Mouse (Mus musculus) liver, postnatal 0 days (tissue): ENCODE data around the gene Nova1. TPM values are rescaled to one million over a fixed set of nuclear protein-coding genes. Genes with fewer than 3 reads are reported as not detected.

ENCODE experiments used
- ATAC-seq: fragments of 200-750 bp; cut with Nextera tagmentation; 2 replicates; pipeline ENCODE4 v1.8.0; 2017; ENCODE audit warnings: mild to moderate bottlenecking, moderate library complexity
- DNase-seq: peaks from one replicate; pipeline ENCODE4 v3.0.0-alpha.2; 2016
- H3K27ac ChIP-seq: fragments of 300-500 bp; sonication (generic); 2 replicates; pipeline ENCODE4 v1.5.1; 2014; ENCODE audit warnings: antibody characterized with exemption, moderate library complexity, mild to moderate bottlenecking, low read depth
- H3K27me3 ChIP-seq: fragments of 300-500 bp; sonication (generic); 2 replicates; pipeline ENCODE4 v1.6.1; 2014; ENCODE audit warnings: low read length, control low read depth, mixed read lengths; ENCODE audit not compliant: insufficient read depth
- H3K36me3 ChIP-seq: fragments of 300-500 bp; sonication (generic); replicated peaks from 2 replicates; pipeline ENCODE4 v1.6.1; 2014; ENCODE audit warnings: mild to moderate bottlenecking, control low read depth, low read length, moderate library complexity, mixed read lengths; ENCODE audit not compliant: insufficient read depth
- H3K4me1 ChIP-seq: fragments of 300-500 bp; sonication (generic); 2 replicates; pipeline ENCODE4 v1.6.1; 2014; ENCODE audit warnings: antibody characterized with exemption, mild to moderate bottlenecking, control low read depth; ENCODE audit not compliant: insufficient read depth
- H3K4me2 ChIP-seq: fragments of 300-500 bp; sonication (generic); 2 replicates; pipeline ENCODE4 v1.6.1; 2014; ENCODE audit warnings: low read depth, mild to moderate bottlenecking, low read length, moderate library complexity, mixed read lengths
- H3K4me3 ChIP-seq: fragments of 300-500 bp; sonication (generic); 2 replicates; pipeline ENCODE4 v1.5.1; 2014; ENCODE audit warnings: low read depth, low read length
- H3K9ac ChIP-seq: fragments of 300-500 bp; sonication (generic); replicated peaks from 2 replicates; pipeline ENCODE4 v1.6.1; 2014; ENCODE audit warnings: mild to moderate bottlenecking, moderate library complexity
- H3K9me3 ChIP-seq: fragments of 300-500 bp; sonication (generic); 2 replicates; pipeline ENCODE4 v1.6.1; 2016; ENCODE audit warnings: mild to moderate bottlenecking, control low read depth, low read length, mixed read lengths
- CTCF ChIP-seq: sonication (generic); IDR thresholded peaks from 2 replicates; pipeline ENCODE4 v1.5.1; 2016; ENCODE audit warnings: antibody characterized with exemption, low read depth
- EP300 ChIP-seq: IDR thresholded peaks from 2 replicates; pipeline ENCODE4 v1.6.1; 2016; ENCODE audit warnings: antibody characterized with exemption, low read depth, mild to moderate bottlenecking
- WGBS: fragments of 180-500 bp; shearing (Covaris S2); extraction: QIAGEN DNeasy Blood & Tissue Kit; methylation state at CpG from one replicate; pipeline ENCODE4 v1.1.7; 2014; ENCODE audit not compliant: insufficient replicate concordance; 5-methylcytosine and 5-hydroxymethylcytosine counted together
- polyA plus RNA-seq: library from polyadenylated mRNA; unstranded; fragments of >200 nt; fragmentation: Nextera tagmentation; extraction: Ambion mirVana; gene quantifications from 2 replicates; pipeline ENCODE4 v1.2.1, GENCODE M21; 2015

Gene Nova1
- polyA plus RNA-seq, 1 experiment from 2014 or later = 0.02 TPM

DNA sequence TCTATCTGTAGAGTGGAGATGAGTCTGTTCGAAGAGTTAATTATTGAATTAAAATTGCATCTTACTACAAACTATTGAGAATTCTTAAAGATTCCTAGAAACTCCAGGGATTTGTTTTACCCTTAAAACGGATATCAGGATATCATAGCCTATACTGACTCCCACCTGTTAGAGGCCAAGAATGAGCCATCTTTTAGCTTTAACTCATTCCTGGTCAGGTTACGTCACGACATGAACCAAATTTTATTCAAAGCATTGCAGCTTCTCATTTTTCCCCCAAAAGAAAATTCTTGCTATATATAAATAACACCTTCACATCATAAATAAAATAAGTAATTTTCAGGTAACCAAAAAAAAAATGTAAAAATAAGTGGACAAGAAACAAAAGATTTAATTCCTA lies 3.9 kb downstream of the Nova1 start:
- H3K9ac ChIP-seq = no peak overlapping the region
- H3K27me3 ChIP-seq = peaks cover 32% of the 10 kb centered on the region
- H3K9me3 ChIP-seq = no peaks in the 10 kb centered on the region
- TF ChIP-seq CTCF (no peak), EP300 (no peak)
- H3K4me1 ChIP-seq = peaks cover 8% of the 10 kb centered on the region
- no peak overlapping the region for H3K4me3 ChIP-seq
- WGBS = 84% methylated on average over 4 of the region's 4 CpGs
- no peak overlapping the region for H3K27ac ChIP-seq
- H3K4me2 ChIP-seq = no peak overlapping the region
- no peaks in the 10 kb centered on the region for H3K36me3 ChIP-seq
- DNase-seq (no peak), ATAC-seq (no peak)

DNA sequence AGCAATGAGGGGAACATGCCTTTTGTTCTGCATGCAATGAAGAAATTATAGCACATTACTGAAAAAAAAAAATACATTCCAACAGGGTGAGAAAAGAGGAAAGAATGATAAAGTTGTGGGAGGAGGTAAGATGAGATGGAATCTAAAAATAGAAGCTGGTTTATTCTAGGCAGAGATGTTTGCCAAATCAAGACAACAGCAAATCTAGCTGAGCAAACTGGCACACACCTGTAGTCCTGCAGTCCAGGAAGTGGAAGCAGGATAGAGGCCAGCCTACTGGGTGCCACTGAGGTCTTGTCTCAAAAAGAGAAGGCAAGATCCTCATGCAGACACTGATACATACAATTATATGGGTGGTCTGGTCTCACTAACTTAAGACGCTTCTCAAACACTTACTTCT lies 17.4 kb downstream of the Nova1 start:
- Histone ChIP-seq H3K27ac (no peak overlapping the region), H3K4me3 (no peak overlapping the region), H3K4me2 (no peak overlapping the region), H3K9me3 (no peaks in the 10 kb centered on the region), H3K36me3 (no peaks in the 10 kb centered on the region), H3K27me3 (no peaks in the 10 kb centered on the region), H3K4me1 (no peaks in the 10 kb centered on the region), H3K9ac (no peak overlapping the region)
- DNase-seq = no peak
- ATAC-seq = no peak
- no peak for TF ChIP-seq EP300
- no peak for TF ChIP-seq CTCF
- 78% methylated on average over 1 of the region's 1 CpGs for WGBS

DNA sequence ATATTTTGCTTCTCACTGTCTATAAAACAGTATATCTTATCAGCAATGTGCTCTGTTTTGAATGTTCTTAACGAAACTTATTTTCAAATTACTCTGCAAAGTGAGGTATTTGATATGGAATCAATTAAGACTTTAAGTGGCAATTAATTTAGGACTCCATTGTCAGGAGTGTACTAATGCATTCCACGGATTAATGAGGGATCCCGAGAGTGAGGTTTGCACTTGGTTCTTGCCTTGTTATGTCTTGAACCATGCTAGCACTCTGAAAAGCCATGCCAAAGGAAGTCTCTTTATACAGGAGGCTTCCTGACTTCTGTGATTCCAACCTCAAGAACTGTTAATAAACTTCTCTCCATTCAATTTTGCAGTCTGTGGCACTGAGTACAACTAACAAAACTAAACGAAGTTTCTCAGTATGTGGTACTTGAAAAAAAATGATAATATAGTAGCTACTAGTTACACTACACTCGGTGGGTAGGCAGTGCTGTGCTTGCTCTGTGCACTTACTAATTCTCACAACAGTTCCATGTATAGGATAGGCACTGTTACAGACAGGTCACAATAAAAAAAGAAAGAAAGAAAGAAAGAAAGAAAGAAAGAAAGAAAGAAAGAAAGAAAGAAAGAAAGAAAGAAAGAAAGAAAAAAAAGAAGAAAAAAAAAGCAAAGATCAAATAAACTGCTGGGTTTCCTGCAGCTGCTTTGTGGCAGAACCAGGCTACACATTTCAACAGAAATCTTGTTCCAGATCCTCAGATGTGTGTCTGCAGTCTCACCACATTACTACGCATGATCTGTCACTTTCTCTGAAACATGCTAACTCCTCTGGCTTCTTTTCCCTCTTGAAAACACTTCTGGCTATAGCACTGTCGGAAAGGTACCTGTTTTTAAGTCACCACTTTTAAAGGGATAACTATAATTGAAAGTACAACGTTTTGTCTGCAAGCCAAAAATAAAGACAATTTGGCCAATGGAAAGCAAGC lies 36.1 kb downstream of the Nova1 start:
- ATAC-seq = no peak
- H3K9ac ChIP-seq = no peak overlapping the region
- no peak overlapping the region for H3K4me3 ChIP-seq
- no peak for DNase-seq
- no peaks in the 10 kb centered on the region for H3K36me3 ChIP-seq
- H3K9me3 ChIP-seq = no peaks in the 10 kb centered on the region
- no peak overlapping the region for H3K27ac ChIP-seq
- no peaks in the 10 kb centered on the region for H3K4me1 ChIP-seq
- no peak overlapping the region for H3K4me2 ChIP-seq
- 55% methylated on average over 8 of the region's 8 CpGs for WGBS
- TF ChIP-seq EP300 (no peak), CTCF (no peak)
- no peaks in the 10 kb centered on the region for H3K27me3 ChIP-seq

DNA sequence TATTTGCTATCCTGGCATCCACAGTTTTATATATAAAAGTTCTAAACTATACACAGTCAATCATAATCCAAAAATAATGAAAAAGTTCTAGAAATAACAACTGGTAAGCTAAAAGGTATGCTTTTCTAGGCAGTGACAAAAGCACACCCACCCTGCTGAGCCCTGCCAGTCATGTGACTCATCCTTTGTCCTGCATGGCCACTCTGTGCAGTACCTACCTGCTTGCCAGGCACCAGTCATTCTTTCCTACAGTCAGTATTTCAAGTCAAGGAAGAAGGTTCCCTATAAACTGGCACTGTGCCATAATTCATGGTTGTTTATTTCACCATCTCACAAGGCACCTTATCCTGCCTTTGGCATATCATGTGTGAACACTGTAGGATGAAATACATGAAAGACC lies 37.2 kb downstream of the Nova1 start:
- DNase-seq = no peak
- ATAC-seq = no peak
- Histone ChIP-seq H3K36me3 (no peaks in the 10 kb centered on the region), H3K27ac (no peak overlapping the region), H3K4me2 (no peak overlapping the region), H3K9me3 (no peaks in the 10 kb centered on the region), H3K27me3 (no peaks in the 10 kb centered on the region), H3K9ac (no peak overlapping the region), H3K4me3 (no peak overlapping the region), H3K4me1 (no peaks in the 10 kb centered on the region)
- TF ChIP-seq CTCF (no peak), EP300 (no peak)

DNA sequence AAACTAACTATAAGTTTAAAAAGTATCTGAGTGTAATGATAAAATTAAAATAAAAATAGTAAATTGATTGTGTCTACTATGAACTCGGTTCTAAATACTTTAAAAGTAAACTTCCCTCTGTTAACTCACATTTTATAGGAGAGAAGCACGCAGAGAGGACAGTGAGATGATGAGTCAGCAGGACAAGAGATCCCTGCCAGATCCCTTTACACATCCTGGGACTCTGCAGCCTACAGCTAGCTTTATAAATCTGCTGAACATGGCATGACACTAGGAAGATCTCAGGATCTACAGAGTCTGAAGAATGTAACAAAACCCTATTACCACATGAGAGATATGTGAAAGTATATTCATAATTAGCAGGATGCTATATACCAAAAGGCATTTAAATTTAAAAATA lies 37.7 kb downstream of the Nova1 start:
- no peak overlapping the region for H3K9ac ChIP-seq
- ATAC-seq = no peak
- no peak for DNase-seq
- no peaks in the 10 kb centered on the region for H3K36me3 ChIP-seq
- TF ChIP-seq EP300 (no peak), CTCF (no peak)
- H3K4me1 ChIP-seq = no peaks in the 10 kb centered on the region
- WGBS = 60% methylated on average over 2 of the region's 2 CpGs
- H3K27me3 ChIP-seq = no peaks in the 10 kb centered on the region
- H3K9me3 ChIP-seq = no peaks in the 10 kb centered on the region
- no peak overlapping the region for H3K27ac ChIP-seq
- H3K4me3 ChIP-seq = no peak overlapping the region
- H3K4me2 ChIP-seq = no peak overlapping the region

DNA sequence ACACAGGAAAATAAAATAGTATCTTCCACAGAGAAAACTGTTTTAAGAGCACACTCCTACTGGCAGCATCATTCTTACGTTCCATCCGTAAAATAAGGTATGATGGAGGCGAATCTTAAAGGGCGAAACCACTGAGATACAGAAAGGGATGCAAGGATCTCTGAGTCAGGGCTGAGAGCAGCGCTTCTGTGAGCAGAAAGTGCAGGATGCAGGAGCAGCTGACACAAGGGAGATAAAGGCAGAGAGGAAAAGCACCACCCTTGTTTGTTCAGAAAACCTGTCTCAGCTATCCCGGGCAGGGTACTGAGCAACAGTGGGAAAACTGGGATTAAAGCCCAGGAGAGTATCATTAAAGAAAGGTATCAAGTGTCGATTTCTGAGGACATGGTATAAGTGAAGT lies 59.3 kb downstream of the Nova1 start:
- H3K27me3 ChIP-seq = no peaks in the 10 kb centered on the region
- no peak overlapping the region for H3K4me3 ChIP-seq
- WGBS = 62% methylated on average over 7 of the region's 7 CpGs
- TF ChIP-seq CTCF = no peak
- no peak for TF ChIP-seq EP300
- no peaks in the 10 kb centered on the region for H3K36me3 ChIP-seq
- H3K4me2 ChIP-seq = no peak overlapping the region
- H3K4me1 ChIP-seq = no peaks in the 10 kb centered on the region
- no peak overlapping the region for H3K27ac ChIP-seq
- no peak for DNase-seq
- H3K9ac ChIP-seq = no peak overlapping the region
- H3K9me3 ChIP-seq = no peaks in the 10 kb centered on the region
- no peak for ATAC-seq
